Mouse (Mus musculus) lung, adult 2 months (tissue): Measurements from ENCODE around the gene Sdk1. TPM values are rescaled to one million over a fixed set of nuclear protein-coding genes. Genes with fewer than 3 reads are reported as not detected.
A peak's percentile ranks its signal among the peaks of the same experiment; 100 is the strongest.

Experiments used
- DNase-seq: peaks from one replicate; pipeline ENCODE4 v3.0.0; 2022
- H3K4me1 ChIP-seq: fragments of 200-500 bp; 2 replicates; pipeline ENCODE4 v1.6.1; 2011; ENCODE audit warnings: low read length; ENCODE audit not compliant: control insufficient read depth, insufficient read depth
- H3K4me3 ChIP-seq: fragments of 200-500 bp; replicated peaks from 2 replicates; pipeline ENCODE3; 2011; ENCODE audit warnings: low read depth, mild to moderate bottlenecking, control low read depth, low read length; ENCODE audit errors: extremely low read depth
- CTCF ChIP-seq: fragments of 200-500 bp; IDR thresholded peaks from 2 replicates; pipeline ENCODE4 v1.5.1; 2011; ENCODE audit warnings: mild to moderate bottlenecking, low read length, control low read depth; ENCODE audit not compliant: insufficient read depth
- POLR2A ChIP-seq: fragments of 200-500 bp; IDR thresholded peaks from 2 replicates; pipeline ENCODE4 v1.6.1; 2011; ENCODE audit warnings: low read depth, mild to moderate bottlenecking, control low read depth, low read length, borderline replicate concordance; ENCODE audit errors: extremely low read depth
- WGBS: fragments of 180-500 bp; shearing (Covaris S2); methylation state at CpG from one replicate; pipeline ENCODE4 v1.1.7; 2018; 5-methylcytosine and 5-hydroxymethylcytosine counted together
- polyA plus RNA-seq: library from polyadenylated mRNA; depleted of rRNA; stranded (reverse); fragments of >200 nt; gene quantifications from 2 replicates; pipeline ENCODE4 v1.2.3, GENCODE M21; 2012

The Sdk1 gene
- polyA plus RNA-seq, 1 experiment: 1.8 TPM

- WGBS: 37% methylated on average over 2 of the region's 2 CpGs
- Histone ChIP-seq H3K4me3 (no peak overlapping the region), H3K4me1 (no peaks in the 10 kb centered on the region)
- TF ChIP-seq POLR2A: no peak
- no peak for TF ChIP-seq CTCF
- DNase-seq: no peak
Measured at GRCm38 (mm10) chr5:141916954-141917353, 675.7 kb downstream of the Sdk1 start.

GRCm38 (mm10) chr5:141939000-141939399 is 697.7 kb downstream of the Sdk1 start:
- WGBS: 69% methylated on average over 9 of the region's 9 CpGs

GRCm38 (mm10) chr5:141940636-141941035 is 699.3 kb downstream of the Sdk1 start:
- Histone ChIP-seq H3K4me1 (no peaks in the 10 kb centered on the region), H3K4me3 (no peak overlapping the region)
- no peak for TF ChIP-seq POLR2A
- WGBS: 84% methylated on average over 8 of the region's 8 CpGs
- DNase-seq: no peak

More at GRCm38 (mm10) chr5:141939000-141939399, 697.7 kb downstream of the Sdk1 start:
- no peak overlapping the region for H3K4me3 ChIP-seq
- H3K4me1 ChIP-seq: no peaks in the 10 kb centered on the region
- TF ChIP-seq POLR2A (no peak), CTCF (no peak)
- DNase-seq: no peak

GRCm38 (mm10) chr5:141950791-141951190 is 709.5 kb downstream of the Sdk1 start:
- Histone ChIP-seq H3K4me1 (no peaks in the 10 kb centered on the region), H3K4me3 (no peak overlapping the region)
- WGBS: 82% methylated on average over 11 of the region's 11 CpGs
- no peak for DNase-seq
- TF ChIP-seq CTCF (no peak), POLR2A (no peak)

GRCm38 (mm10) chr5:141952270-141952669 is 711.0 kb downstream of the Sdk1 start:
- WGBS: 54% methylated on average over 2 of the region's 2 CpGs
- DNase-seq: no peak
- no peak overlapping the region for H3K4me3 ChIP-seq
- H3K4me1 ChIP-seq: no peaks in the 10 kb centered on the region
- TF ChIP-seq POLR2A (no peak), CTCF (no peak)

- no peak for DNase-seq
- 74% methylated on average over 7 of the region's 7 CpGs for WGBS
- TF ChIP-seq POLR2A: no peak
- TF ChIP-seq CTCF: no peak
- Histone ChIP-seq H3K4me3 (no peak overlapping the region), H3K4me1 (no peaks in the 10 kb centered on the region)
Measured at GRCm38 (mm10) chr5:141952708-141953490, 711.6 kb downstream of the Sdk1 start.

GRCm38 (mm10) chr5:141971071-141971470 is 729.8 kb downstream of the Sdk1 start:
- no peak for DNase-seq
- no peak for TF ChIP-seq POLR2A
- TF ChIP-seq CTCF: no peak
- no peaks in the 10 kb centered on the region for H3K4me1 ChIP-seq
- H3K4me3 ChIP-seq: no peak overlapping the region

- no peak for DNase-seq
- TF ChIP-seq CTCF: no peak
- no peaks in the 10 kb centered on the region for H3K4me1 ChIP-seq
- H3K4me3 ChIP-seq: no peak overlapping the region
Measured at GRCm38 (mm10) chr5:141979511-141979910, 738.2 kb downstream of the Sdk1 start.

- WGBS: 80% methylated on average over 6 of the region's 6 CpGs
- Histone ChIP-seq H3K4me1 (no peaks in the 10 kb centered on the region), H3K4me3 (no peak overlapping the region)
- TF ChIP-seq POLR2A: no peak
- TF ChIP-seq CTCF: no peak
- no peak for DNase-seq
Measured at GRCm38 (mm10) chr5:141980746-141981145, 739.5 kb downstream of the Sdk1 start.

GRCm38 (mm10) chr5:141984322-141984721 is 743.0 kb downstream of the Sdk1 start:
- 76% methylated on average over 4 of the region's 4 CpGs for WGBS
- TF ChIP-seq POLR2A (no peak), CTCF (no peak)

GRCm38 (mm10) chr5:141985003-141985402 is 743.7 kb downstream of the Sdk1 start:
- no peak for TF ChIP-seq POLR2A
- peak; percentile 75 for TF ChIP-seq CTCF
- peak; percentile 46 for DNase-seq
- H3K4me3 ChIP-seq: no peak overlapping the region
- H3K4me1 ChIP-seq: no peaks in the 10 kb centered on the region
- WGBS: 6% methylated on average over 8 of the region's 8 CpGs

More at GRCm38 (mm10) chr5:141984322-141984721, 743.0 kb downstream of the Sdk1 start:
- Histone ChIP-seq H3K4me1 (no peaks in the 10 kb centered on the region), H3K4me3 (no peak overlapping the region)
- no peak for DNase-seq
